Mouse (Mus musculus) heart, adult 2 months (tissue): ENCODE data around the gene Srsf7.

Experiments
- CTCF ChIP-seq: fragments of 200-600 bp; IDR thresholded peaks from 2 replicates; pipeline ENCODE4 v1.8.1; 2022; ENCODE audit warnings: antibody characterized with exemption, mild to moderate bottlenecking, moderate library complexity
- POLR2A ChIP-seq: fragments of 200-500 bp; IDR thresholded peaks from 2 replicates; pipeline ENCODE4 v1.6.1; 2011; ENCODE audit warnings: mild to moderate bottlenecking, low read depth, low read length, control low read depth; ENCODE audit not compliant: insufficient read depth

GRCm38 (mm10) chr17:80235477-80235876 is 28.4 kb upstream of the Srsf7 start:
- no peak for TF ChIP-seq POLR2A
- TF ChIP-seq CTCF: no peak
